Mouse (Mus musculus) hindbrain, embryonic 11.5 days (tissue): ENCODE results near the gene Ahdc1. TPM values are rescaled to one million over a fixed set of nuclear protein-coding genes. Genes with fewer than 3 reads are reported as not detected.

Source experiments
- ATAC-seq: fragments of 200-750 bp; cut with Nextera tagmentation; 2 replicates; pipeline ENCODE4 v1.8.0; 2017; ENCODE audit warnings: mild to moderate bottlenecking, moderate TSS enrichment, moderate library complexity; ENCODE audit not compliant: low FRiP score
- DNase-seq: peaks from one replicate; pipeline ENCODE4 v3.0.0-alpha.2; 2015; ENCODE audit warnings: low spot score
- H3K27ac ChIP-seq: fragments of 300-500 bp; sonication (generic); 2 replicates; pipeline ENCODE4 v1.5.1; 2014; ENCODE audit warnings: mild to moderate bottlenecking, low read depth, low read length
- H3K27me3 ChIP-seq: fragments of 300-500 bp; sonication (generic); 2 replicates; pipeline ENCODE4 v1.6.1; 2014; ENCODE audit warnings: mild to moderate bottlenecking, low read length, moderate library complexity, mixed read lengths; ENCODE audit not compliant: control insufficient read depth, insufficient read depth
- H3K36me3 ChIP-seq: fragments of 300-500 bp; sonication (generic); 2 replicates; pipeline ENCODE4 v1.6.1; 2014; ENCODE audit warnings: mild to moderate bottlenecking, low read length, moderate library complexity, mixed read lengths; ENCODE audit not compliant: control insufficient read depth, insufficient read depth
- H3K4me1 ChIP-seq: fragments of 300-500 bp; sonication (generic); replicated peaks from 2 replicates; pipeline ENCODE4 v1.6.1; 2014; ENCODE audit warnings: low read length, mixed read lengths; ENCODE audit not compliant: control insufficient read depth, insufficient read depth
- H3K4me2 ChIP-seq: fragments of 300-500 bp; sonication (generic); replicated peaks from 2 replicates; pipeline ENCODE4 v1.6.1; 2014; ENCODE audit warnings: mild to moderate bottlenecking, low read depth, low read length
- H3K4me3 ChIP-seq: fragments of 300-500 bp; sonication (generic); 2 replicates; pipeline ENCODE4 v1.5.1; 2014; ENCODE audit warnings: low read depth, low read length
- H3K9ac ChIP-seq: fragments of 300-500 bp; sonication (generic); 2 replicates; pipeline ENCODE4 v1.6.1; 2014; ENCODE audit warnings: low read depth, low read length
- H3K9me3 ChIP-seq: fragments of 300-500 bp; sonication (generic); 2 replicates; pipeline ENCODE4 v1.6.1; 2016; ENCODE audit warnings: low read length; ENCODE audit not compliant: control insufficient read depth
- WGBS: fragments of 180-500 bp; shearing (Covaris S2); extraction: QIAGEN DNeasy Blood & Tissue Kit; methylation state at CpG from one replicate; pipeline ENCODE4 v1.1.7; 2014; 5-methylcytosine and 5-hydroxymethylcytosine counted together
- polyA plus RNA-seq: library from polyadenylated mRNA; unstranded; fragments of >200 nt; fragmentation: Nextera tagmentation; extraction: Ambion mirVana; gene quantifications from 2 replicates; pipeline ENCODE4 v1.2.1, GENCODE M21; 2014

The Ahdc1 gene
- polyA plus RNA-seq, 1 experiment from 2014 or later: 9.0 TPM

GRCm38 (mm10) chr4:133104194-133104569 is 93.1 kb downstream of the Ahdc1 start:
- ATAC-seq (no peak), DNase-seq (no peak)
- Histone ChIP-seq H3K36me3 (no peaks in the 10 kb centered on the region), H3K9me3 (no peaks in the 10 kb centered on the region), H3K4me3 (no peak overlapping the region), H3K9ac (no peak overlapping the region), H3K4me1 (0 out of 2 replicates have a peak, but pooled peaks cover 2% of the 10 kb centered on the region), H3K27ac (no peak overlapping the region), H3K4me2 (no peak overlapping the region), H3K27me3 (no peaks in the 10 kb centered on the region)
- WGBS: 43% methylated on average over 10 of the region's 10 CpGs

- H3K27me3 ChIP-seq: no peaks in the 10 kb centered on the region
- no peak overlapping the region for H3K27ac ChIP-seq
- 0 out of 2 replicates have a peak, but pooled peaks cover 2% of the 10 kb centered on the region for H3K4me1 ChIP-seq
- no peak overlapping the region for H3K4me2 ChIP-seq
- no peaks in the 10 kb centered on the region for H3K36me3 ChIP-seq
- 91% methylated on average over 7 of the region's 7 CpGs for WGBS
- no peaks in the 10 kb centered on the region for H3K9me3 ChIP-seq
- no peak overlapping the region for H3K9ac ChIP-seq
- ATAC-seq (no peak), DNase-seq (no peak)
- H3K4me3 ChIP-seq: no peak overlapping the region
Observed at GRCm38 (mm10) chr4:133106691-133107090, 95.6 kb downstream of the Ahdc1 start.

GRCm38 (mm10) chr4:133107788-133108281 is 96.8 kb downstream of the Ahdc1 start:
- 58% methylated on average over 13 of the region's 13 CpGs for WGBS
- no peak overlapping the region for H3K4me2 ChIP-seq
- 0 out of 2 replicates have a peak overlapping the region, but pooled peaks have one; percentile 11 for H3K9ac ChIP-seq
- H3K27ac ChIP-seq: no peak overlapping the region
- no peaks in the 10 kb centered on the region for H3K27me3 ChIP-seq
- no peaks in the 10 kb centered on the region for H3K36me3 ChIP-seq
- no peak for ATAC-seq
- no peak for DNase-seq
- no peaks in the 10 kb centered on the region for H3K9me3 ChIP-seq
- 0 out of 2 replicates have a peak, but pooled peaks cover 2% of the 10 kb centered on the region for H3K4me1 ChIP-seq
- no peak overlapping the region for H3K4me3 ChIP-seq

- Histone ChIP-seq H3K27ac (no peak overlapping the region; the same call in 1 of the 2 replicates), H3K4me1 (0 out of 2 replicates have a peak, but pooled peaks cover 2% of the 10 kb centered on the region), H3K27me3 (no peaks in the 10 kb centered on the region), H3K36me3 (no peaks in the 10 kb centered on the region), H3K9me3 (no peaks in the 10 kb centered on the region), H3K4me3 (no peak overlapping the region), H3K9ac (no peak overlapping the region), H3K4me2 (no peak overlapping the region)
- DNase-seq (no peak), ATAC-seq (no peak)
- WGBS: 72% methylated on average over 13 of the region's 13 CpGs
Observed at GRCm38 (mm10) chr4:133108481-133109334, 97.6 kb downstream of the Ahdc1 start.

GRCm38 (mm10) chr4:133109335-133109801 is 98.3 kb downstream of the Ahdc1 start:
- 76% methylated on average over 5 of the region's 5 CpGs for WGBS

GRCm38 (mm10) chr4:133112175-133112838 is 101.2 kb downstream of the Ahdc1 start:
- no peak for ATAC-seq

More at GRCm38 (mm10) chr4:133109335-133109801, 98.3 kb downstream of the Ahdc1 start:
- Histone ChIP-seq H3K4me2 (no peak overlapping the region), H3K27ac (no peak overlapping the region; the same call in 1 of the 2 replicates), H3K4me1 (no peaks in the 10 kb centered on the region), H3K4me3 (no peak overlapping the region), H3K9me3 (no peaks in the 10 kb centered on the region), H3K9ac (no peak overlapping the region), H3K36me3 (no peaks in the 10 kb centered on the region), H3K27me3 (no peaks in the 10 kb centered on the region)
- ATAC-seq: no peak
- DNase-seq: no peak

GRCm38 (mm10) chr4:133113351-133113882 is 102.4 kb downstream of the Ahdc1 start:
- ATAC-seq: no peak
- no peak overlapping the region for H3K4me3 ChIP-seq
- 56% methylated on average over 6 of the region's 6 CpGs for WGBS
- no peak overlapping the region for H3K4me2 ChIP-seq
- H3K9ac ChIP-seq: no peak overlapping the region
- H3K4me1 ChIP-seq: peaks cover 2% of the 10 kb centered on the region; the same call in 1 of the 2 replicates
- H3K27ac ChIP-seq: no peak overlapping the region
- no peaks in the 10 kb centered on the region for H3K36me3 ChIP-seq
- no peaks in the 10 kb centered on the region for H3K27me3 ChIP-seq
- H3K9me3 ChIP-seq: no peaks in the 10 kb centered on the region
- no peak for DNase-seq

More at GRCm38 (mm10) chr4:133112175-133112838, 101.2 kb downstream of the Ahdc1 start:
- H3K27ac ChIP-seq: no peak overlapping the region
- no peaks in the 10 kb centered on the region for H3K4me1 ChIP-seq
- no peaks in the 10 kb centered on the region for H3K36me3 ChIP-seq
- H3K4me3 ChIP-seq: no peak overlapping the region
- H3K9ac ChIP-seq: no peak overlapping the region
- no peaks in the 10 kb centered on the region for H3K9me3 ChIP-seq
- WGBS: 66% methylated on average over 13 of the region's 13 CpGs
- no peak overlapping the region for H3K4me2 ChIP-seq
- no peak for DNase-seq
- no peaks in the 10 kb centered on the region for H3K27me3 ChIP-seq

GRCm38 (mm10) chr4:133114762-133115161 is 103.7 kb downstream of the Ahdc1 start:
- no peak for ATAC-seq
- 74% methylated on average over 3 of the region's 3 CpGs for WGBS
- no peak overlapping the region for H3K4me3 ChIP-seq
- no peaks in the 10 kb centered on the region for H3K9me3 ChIP-seq
- no peaks in the 10 kb centered on the region for H3K36me3 ChIP-seq
- peaks cover 2% of the 10 kb centered on the region; the same call in 1 of the 2 replicates for H3K4me1 ChIP-seq
- no peak overlapping the region for H3K27ac ChIP-seq
- DNase-seq: no peak
- H3K4me2 ChIP-seq: no peak overlapping the region
- no peak overlapping the region for H3K9ac ChIP-seq
- H3K27me3 ChIP-seq: no peaks in the 10 kb centered on the region
